Mouse (Mus musculus) granulocyte monocyte progenitor cell, adult 5-6 weeks (primary cell): Measurements from ENCODE around the gene Gpr146. TPM values are rescaled to one million over a fixed set of nuclear protein-coding genes. Genes with fewer than 3 reads are reported as not detected.
A peak's percentile ranks its signal among the peaks of the same experiment; 100 is the strongest.

Experiments
- ATAC-seq: replicated peaks from 2 replicates; pipeline ENCODE4 v1.8.0; 2016; ENCODE audit warnings: mild to moderate bottlenecking, moderate TSS enrichment, inconsistent platforms; ENCODE audit not compliant: poor library complexity, severe bottlenecking
- total RNA-seq, 2 experiments: library from RNA; stranded (forward) in 1 of 2; stranded (reverse) in 1 of 2; fragments of 200-712, 200-1000 nt in 1 of 2; fragments of >200 nt in 1 of 2; fragmentation: Nextera tagmentation in 1 of 2; gene quantifications; 2 replicates each; pipeline ENCODE4 v1.2.3; 2014 to 2017

Gene Gpr146
- total RNA-seq, 2 experiments from 2014 or later, result 4.0 to 5.0 TPM

GRCm38 (mm10) chr5:139395528-139395927 lies 18.0 kb downstream of the Gpr146 start:
- no peak for ATAC-seq

- no peak for ATAC-seq
Observed at GRCm38 (mm10) chr5:139397359-139397916, 19.9 kb downstream of the Gpr146 start.

GRCm38 (mm10) chr5:139397959-139398753 lies 20.7 kb downstream of the Gpr146 start:
- peak; percentile 79 for ATAC-seq

GRCm38 (mm10) chr5:139398786-139399185 lies 21.3 kb downstream of the Gpr146 start:
- ATAC-seq, result no peak

GRCm38 (mm10) chr5:139399991-139400390 lies 22.5 kb downstream of the Gpr146 start:
- no peak for ATAC-seq

- no peak for ATAC-seq
Observed at GRCm38 (mm10) chr5:139402106-139402505, 24.6 kb downstream of the Gpr146 start.

GRCm38 (mm10) chr5:139403692-139404260 lies 26.3 kb downstream of the Gpr146 start:
- peak; percentile 49 for ATAC-seq

GRCm38 (mm10) chr5:139404801-139405401 lies 27.4 kb downstream of the Gpr146 start, which contains the start of gene C130050O18Rik:
Gene C130050O18Rik, plus strand, starts transcription at chr5:139405280.
- peak; percentile 54 for ATAC-seq

GRCm38 (mm10) chr5:139405478-139405877 lies 28.0 kb downstream of the Gpr146 start:
- ATAC-seq, result no peak

GRCm38 (mm10) chr5:139405953-139406352 lies 28.5 kb downstream of the Gpr146 start:
- no peak for ATAC-seq

GRCm38 (mm10) chr5:139407121-139407885 lies 29.8 kb downstream of the Gpr146 start:
- ATAC-seq, result no peak

GRCm38 (mm10) chr5:139408511-139408910 lies 31.0 kb downstream of the Gpr146 start:
- peak; percentile 62 for ATAC-seq

GRCm38 (mm10) chr5:139409412-139409811 lies 31.9 kb downstream of the Gpr146 start:
- peak; percentile 17 for ATAC-seq

GRCm38 (mm10) chr5:139410056-139410455 lies 32.6 kb downstream of the Gpr146 start:
- no peak for ATAC-seq

- no peak for ATAC-seq
Observed at GRCm38 (mm10) chr5:139411117-139411516, 33.6 kb downstream of the Gpr146 start.

- ATAC-seq, result no peak
Observed at GRCm38 (mm10) chr5:139411665-139412314, 34.3 kb downstream of the Gpr146 start.

GRCm38 (mm10) chr5:139413545-139413944 lies 36.0 kb downstream of the Gpr146 start:
- no peak for ATAC-seq

- no peak for ATAC-seq
Observed at GRCm38 (mm10) chr5:139415001-139415400, 37.5 kb downstream of the Gpr146 start.

- no peak; the same call in 1 of the 2 replicates for ATAC-seq
Observed at GRCm38 (mm10) chr5:139416942-139417341, 39.4 kb downstream of the Gpr146 start.

GRCm38 (mm10) chr5:139417480-139417879 lies 40.0 kb downstream of the Gpr146 start:
- no peak for ATAC-seq
